Mouse (Mus musculus): Measurements from ENCODE around the gene Fabp3. TPM values are rescaled to one million over a fixed set of nuclear protein-coding genes. Genes with fewer than 3 reads are reported as not detected.

The Fabp3 gene
- total RNA-seq, 2 experiments from 2014 or later = 61.4 to 128 TPM

GRCm38 (mm10) chr4:130292271-130292670, 16.1 kb upstream of the Fabp3 start:
- peak; percentile 71 to 76 for DNase-seq (ENCODE audit: low spot score in 2 of 2)

GRCm38 (mm10) chr4:130294513-130294912, 13.9 kb upstream of the Fabp3 start:
- DNase-seq (ENCODE audit: low spot score in 2 of 2) = no peak

GRCm38 (mm10) chr4:130295047-130295745, 13.2 kb upstream of the Fabp3 start:
- no peak for DNase-seq (ENCODE audit: low spot score in 2 of 2)

- no peak for DNase-seq (ENCODE audit: low spot score in 2 of 2)
Measured at GRCm38 (mm10) chr4:130296243-130296965, 12.0 kb upstream of the Fabp3 start.

- no peak for DNase-seq (ENCODE audit: low spot score in 2 of 2)
Measured at GRCm38 (mm10) chr4:130297123-130297529, 11.3 kb upstream of the Fabp3 start.

GRCm38 (mm10) chr4:130298877-130299628, 9.3 kb upstream of the Fabp3 start:
- no peak for DNase-seq (ENCODE audit: low spot score in 2 of 2)

- DNase-seq (ENCODE audit: low spot score in 2 of 2) = no peak
Measured at GRCm38 (mm10) chr4:130299629-130300018, 8.8 kb upstream of the Fabp3 start.

GRCm38 (mm10) chr4:130302285-130302870, 6.0 kb upstream of the Fabp3 start:
- DNase-seq (ENCODE audit: low spot score in 2 of 2) = no peak

- DNase-seq (ENCODE audit: low spot score in 2 of 2) = no peak
Measured at GRCm38 (mm10) chr4:130304746-130305145, 3.6 kb upstream of the Fabp3 start.

- DNase-seq (ENCODE audit: low spot score in 2 of 2) = no peak
Measured at GRCm38 (mm10) chr4:130306796-130307630, 1.4 kb upstream of the Fabp3 start.

GRCm38 (mm10) chr4:130307851-130308230, 554 bp upstream of the Fabp3 start:
- DNase-seq (ENCODE audit: low spot score in 2 of 2) = peak; percentile 24 to 30

- peak in 1 of 2 experiments; percentile 17 for DNase-seq (ENCODE audit: low spot score in 2 of 2)
Measured at GRCm38 (mm10) chr4:130309254-130309653, 859 bp downstream of the Fabp3 start.

GRCm38 (mm10) chr4:130312526-130312925, 4.1 kb downstream of the Fabp3 start:
- peak in 1 of 2 experiments; percentile 13 for DNase-seq (ENCODE audit: low spot score in 2 of 2)

- DNase-seq (ENCODE audit: low spot score in 2 of 2) = no peak
Measured at GRCm38 (mm10) chr4:130313552-130313951, 5.2 kb downstream of the Fabp3 start.

- DNase-seq (ENCODE audit: low spot score in 2 of 2) = peak; percentile 71 to 74
Measured at GRCm38 (mm10) chr4:130315771-130316527, 7.6 kb downstream of the Fabp3 start.

GRCm38 (mm10) chr4:130316691-130317090, 8.3 kb downstream of the Fabp3 start:
- no peak for DNase-seq (ENCODE audit: low spot score in 2 of 2)

- DNase-seq (ENCODE audit: low spot score in 2 of 2) = no peak
Measured at GRCm38 (mm10) chr4:130318122-130318521, 9.7 kb downstream of the Fabp3 start.

GRCm38 (mm10) chr4:130319564-130319963, 11.2 kb downstream of the Fabp3 start:
- no peak for DNase-seq (ENCODE audit: low spot score in 2 of 2)

GRCm38 (mm10) chr4:130321640-130322039, 13.2 kb downstream of the Fabp3 start:
- no peak for DNase-seq (ENCODE audit: low spot score in 2 of 2)

- no peak for DNase-seq (ENCODE audit: low spot score in 2 of 2)
Measured at GRCm38 (mm10) chr4:130322567-130322966, 14.2 kb downstream of the Fabp3 start.
